Mouse (Mus musculus): ENCODE data around the gene Sox9. TPM values are rescaled to one million over a fixed set of nuclear protein-coding genes. Genes with fewer than 3 reads are reported as not detected.

The Sox9 gene
- polyA plus RNA-seq, 1 experiment from 2014 or later = 196 TPM

GRCm38 (mm10) chr11:112810447-112811151, 28.6 kb downstream of the Sox9 start:
- H3K27ac ChIP-seq = peak overlapping the region; percentile 82
- peak; percentile 44; the same call in 1 of the 2 replicates for ATAC-seq (ENCODE audit: low FRiP score)
- no peaks in the 10 kb centered on the region for H3K27me3 ChIP-seq
- peak overlapping the region; percentile 58 for H3K4me2 ChIP-seq (replicated peaks)
- peak overlapping the region; percentile 23 for H3K4me3 ChIP-seq
- no peaks in the 10 kb centered on the region for H3K9me3 ChIP-seq (replicated peaks)
- H3K36me3 ChIP-seq = no peaks in the 10 kb centered on the region
- 2% methylated on average over 17 of the region's 17 CpGs for WGBS
- H3K9ac ChIP-seq = no peak overlapping the region
- H3K4me1 ChIP-seq = peaks cover 43% of the 10 kb centered on the region

GRCm38 (mm10) chr11:112811152-112811871, 29.3 kb downstream of the Sox9 start:
- Histone ChIP-seq H3K9ac (peak overlapping the region; percentile 48; the same call in 1 of the 2 replicates), H3K4me2 (replicated peaks) (peak overlapping the region; percentile 58), H3K36me3 (no peaks in the 10 kb centered on the region), H3K27me3 (no peaks in the 10 kb centered on the region), H3K4me3 (peak overlapping the region; percentile 23), H3K9me3 (replicated peaks) (no peaks in the 10 kb centered on the region), H3K27ac (peak overlapping the region; percentile 82), H3K4me1 (peaks cover 43% of the 10 kb centered on the region)
- ATAC-seq (ENCODE audit: low FRiP score) = peak; percentile 95
- 1% methylated on average over 19 of the region's 19 CpGs for WGBS

- 16% methylated on average over 14 of the region's 14 CpGs for WGBS
- Histone ChIP-seq H3K27me3 (no peaks in the 10 kb centered on the region), H3K27ac (peak overlapping the region; percentile 36), H3K9ac (no peak overlapping the region), H3K4me1 (peaks cover 17% of the 10 kb centered on the region), H3K4me3 (no peak overlapping the region), H3K36me3 (no peaks in the 10 kb centered on the region), H3K4me2 (replicated peaks) (no peak overlapping the region), H3K9me3 (replicated peaks) (no peaks in the 10 kb centered on the region)
- peak; percentile 78 for ATAC-seq (ENCODE audit: low FRiP score)
These were observed 36.0 kb downstream of the Sox9 start for GRCm38 (mm10) chr11:112817829-112818650.

GRCm38 (mm10) chr11:112818651-112819270, 36.7 kb downstream of the Sox9 start:
- no peak overlapping the region for H3K4me3 ChIP-seq
- H3K36me3 ChIP-seq = no peaks in the 10 kb centered on the region
- ATAC-seq (ENCODE audit: low FRiP score) = no peak; the same call in 1 of the 2 replicates
- H3K4me2 ChIP-seq (replicated peaks) = no peak overlapping the region
- H3K9me3 ChIP-seq (replicated peaks) = no peaks in the 10 kb centered on the region
- WGBS = 38% methylated on average over 7 of the region's 7 CpGs
- H3K4me1 ChIP-seq = peaks cover 12% of the 10 kb centered on the region
- H3K27ac ChIP-seq = peak overlapping the region; percentile 36; the same call in 1 of the 2 replicates
- no peak overlapping the region for H3K9ac ChIP-seq
- H3K27me3 ChIP-seq = no peaks in the 10 kb centered on the region

GRCm38 (mm10) chr11:112821536-112821935, 39.5 kb downstream of the Sox9 start:
- Histone ChIP-seq H3K4me2 (replicated peaks) (no peak overlapping the region), H3K9ac (no peak overlapping the region), H3K4me3 (no peak overlapping the region), H3K36me3 (no peaks in the 10 kb centered on the region), H3K27me3 (no peaks in the 10 kb centered on the region), H3K9me3 (replicated peaks) (no peaks in the 10 kb centered on the region), H3K4me1 (peaks cover 17% of the 10 kb centered on the region), H3K27ac (no peak overlapping the region)
- no peak for ATAC-seq (ENCODE audit: low FRiP score)
- 77% methylated on average over 2 of the region's 2 CpGs for WGBS

GRCm38 (mm10) chr11:112824146-112824545, 42.1 kb downstream of the Sox9 start:
- H3K27me3 ChIP-seq = no peaks in the 10 kb centered on the region
- no peak overlapping the region for H3K9ac ChIP-seq
- 74% methylated on average over 3 of the region's 3 CpGs for WGBS
- no peak overlapping the region for H3K27ac ChIP-seq
- H3K36me3 ChIP-seq = no peaks in the 10 kb centered on the region
- no peak overlapping the region for H3K4me3 ChIP-seq
- no peak overlapping the region for H3K4me2 ChIP-seq (replicated peaks)
- no peak for ATAC-seq (ENCODE audit: low FRiP score)
- H3K9me3 ChIP-seq (replicated peaks) = no peaks in the 10 kb centered on the region
- peaks cover 21% of the 10 kb centered on the region for H3K4me1 ChIP-seq

GRCm38 (mm10) chr11:112826193-112827043, 44.4 kb downstream of the Sox9 start:
- peak; percentile 95 for ATAC-seq (ENCODE audit: low FRiP score)
- Histone ChIP-seq H3K36me3 (no peaks in the 10 kb centered on the region), H3K4me3 (no peak overlapping the region), H3K4me2 (replicated peaks) (no peak overlapping the region), H3K9ac (no peak overlapping the region), H3K27ac (peak overlapping the region; percentile 87), H3K9me3 (replicated peaks) (no peaks in the 10 kb centered on the region), H3K27me3 (no peaks in the 10 kb centered on the region), H3K4me1 (peaks cover 21% of the 10 kb centered on the region)
- WGBS = 42% methylated on average over 6 of the region's 6 CpGs

GRCm38 (mm10) chr11:112827044-112827347, 45.0 kb downstream of the Sox9 start:
- Histone ChIP-seq H3K36me3 (no peaks in the 10 kb centered on the region), H3K9ac (no peak overlapping the region), H3K27me3 (no peaks in the 10 kb centered on the region), H3K4me3 (no peak overlapping the region), H3K4me2 (replicated peaks) (no peak overlapping the region), H3K9me3 (replicated peaks) (no peaks in the 10 kb centered on the region), H3K27ac (peak overlapping the region; percentile 87), H3K4me1 (peaks cover 21% of the 10 kb centered on the region)
- 21% methylated on average over 6 of the region's 6 CpGs for WGBS
- peak; percentile 4; the same call in 1 of the 2 replicates for ATAC-seq (ENCODE audit: low FRiP score)

GRCm38 (mm10) chr11:112828553-112829287, 46.7 kb downstream of the Sox9 start:
- 84% methylated on average over 9 of the region's 9 CpGs for WGBS
- no peaks in the 10 kb centered on the region for H3K9me3 ChIP-seq (replicated peaks)

GRCm38 (mm10) chr11:112834245-112835005, 52.4 kb downstream of the Sox9 start:
- Histone ChIP-seq H3K4me1 (peaks cover 21% of the 10 kb centered on the region), H3K4me3 (no peak overlapping the region), H3K4me2 (replicated peaks) (no peak overlapping the region), H3K9ac (no peak overlapping the region), H3K36me3 (no peaks in the 10 kb centered on the region), H3K9me3 (replicated peaks) (no peaks in the 10 kb centered on the region), H3K27me3 (no peaks in the 10 kb centered on the region), H3K27ac (no peak overlapping the region)
- no peak for ATAC-seq (ENCODE audit: low FRiP score)
- WGBS = 60% methylated on average over 11 of the region's 11 CpGs

More at GRCm38 (mm10) chr11:112828553-112829287, 46.7 kb downstream of the Sox9 start:
- no peak overlapping the region for H3K4me2 ChIP-seq (replicated peaks)
- no peaks in the 10 kb centered on the region for H3K27me3 ChIP-seq
- peaks cover 32% of the 10 kb centered on the region for H3K4me1 ChIP-seq
- no peak overlapping the region for H3K27ac ChIP-seq
- no peak for ATAC-seq (ENCODE audit: low FRiP score)
- no peaks in the 10 kb centered on the region for H3K36me3 ChIP-seq
- no peak overlapping the region for H3K4me3 ChIP-seq
- no peak overlapping the region for H3K9ac ChIP-seq
